Mouse (Mus musculus): ENCODE measurements around the gene Plch1. TPM values are rescaled to one million over a fixed set of nuclear protein-coding genes. Genes with fewer than 3 reads are reported as not detected.

The Plch1 gene
- polyA plus RNA-seq, 1 experiment from 2014 or later = 2.2 TPM

DNA sequence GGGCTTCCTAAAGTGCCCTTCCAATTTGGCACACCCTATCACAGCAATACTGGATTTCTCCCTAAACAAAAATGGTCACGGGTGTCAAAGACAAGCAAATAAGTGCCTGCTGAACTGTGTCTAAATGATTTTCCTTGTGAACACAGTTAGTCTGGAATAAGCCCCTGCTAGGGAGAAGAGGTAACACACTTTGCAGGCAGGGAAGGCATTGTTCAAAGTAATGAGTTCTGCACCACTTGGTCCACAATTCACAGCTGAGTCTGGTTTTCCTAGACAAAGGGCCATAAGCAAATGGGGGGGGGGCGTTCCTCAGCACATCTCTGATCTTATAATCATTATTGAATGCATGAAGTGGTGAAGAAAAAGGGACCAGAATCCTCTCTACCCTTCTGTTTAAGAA is 3.5 kb downstream of the Plch1 start:
- Histone ChIP-seq H3K9ac (ENCODE audit: low read depth, low read length) (no peak overlapping the region), H3K4me3 (ENCODE audit: low read depth, low read length) (no peak overlapping the region), H3K4me1 (replicated peaks; ENCODE audit: control insufficient read depth, insufficient read depth, low read length) (no peaks in the 10 kb centered on the region), H3K36me3 (ENCODE audit: control insufficient read depth, insufficient read depth) (no peaks in the 10 kb centered on the region), H3K27ac (ENCODE audit: low read depth, low read length) (no peak overlapping the region), H3K27me3 (replicated peaks; ENCODE audit: control insufficient read depth, insufficient read depth, low read length) (no peaks in the 10 kb centered on the region), H3K9me3 (ENCODE audit: control insufficient read depth) (no peaks in the 10 kb centered on the region), H3K4me2 (replicated peaks; ENCODE audit: low read depth) (no peak overlapping the region)
- no peak for ATAC-seq
- no peak for TF ChIP-seq CTCF (IDR thresholded peaks at IDR 0.05; ENCODE audit: low read depth)
- 64% methylated on average over 2 of the region's 2 CpGs for WGBS

DNA sequence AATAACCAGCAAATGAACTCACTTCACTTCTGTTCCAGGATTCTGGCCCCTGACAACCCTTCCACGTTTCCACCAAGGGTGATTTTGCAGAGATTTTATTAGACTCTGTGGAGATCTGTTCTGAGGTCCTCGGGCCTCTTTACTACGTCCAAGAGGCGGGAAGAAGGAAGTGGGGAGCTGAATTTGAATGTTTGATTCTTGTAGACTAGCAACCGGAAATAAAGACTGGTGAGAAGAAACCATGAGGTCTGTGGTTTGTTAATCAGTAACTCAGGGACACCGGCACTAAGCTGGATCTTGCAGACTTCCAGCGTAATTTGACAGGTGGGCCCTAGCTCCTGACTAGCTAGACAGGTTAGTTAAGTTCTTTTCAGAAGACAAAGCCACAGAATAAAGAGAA is 5.6 kb downstream of the Plch1 start:
- H3K4me3 ChIP-seq (ENCODE audit: low read depth, low read length) = peak overlapping the region; percentile 36
- 22% methylated on average over 7 of the region's 7 CpGs for WGBS
- no peaks in the 10 kb centered on the region for H3K27me3 ChIP-seq (replicated peaks; ENCODE audit: control insufficient read depth, insufficient read depth, low read length)
- ATAC-seq = peak; percentile 90
- no peaks in the 10 kb centered on the region for H3K9me3 ChIP-seq (ENCODE audit: control insufficient read depth)
- H3K4me1 ChIP-seq (replicated peaks; ENCODE audit: control insufficient read depth, insufficient read depth, low read length) = no peaks in the 10 kb centered on the region
- peak overlapping the region; percentile 40 for H3K4me2 ChIP-seq (replicated peaks; ENCODE audit: low read depth)
- no peaks in the 10 kb centered on the region for H3K36me3 ChIP-seq (ENCODE audit: control insufficient read depth, insufficient read depth)
- TF ChIP-seq CTCF (IDR thresholded peaks at IDR 0.05; ENCODE audit: low read depth) = no peak
- no peak overlapping the region for H3K9ac ChIP-seq (ENCODE audit: low read depth, low read length)
- H3K27ac ChIP-seq (ENCODE audit: low read depth, low read length) = peak overlapping the region; percentile 77

DNA sequence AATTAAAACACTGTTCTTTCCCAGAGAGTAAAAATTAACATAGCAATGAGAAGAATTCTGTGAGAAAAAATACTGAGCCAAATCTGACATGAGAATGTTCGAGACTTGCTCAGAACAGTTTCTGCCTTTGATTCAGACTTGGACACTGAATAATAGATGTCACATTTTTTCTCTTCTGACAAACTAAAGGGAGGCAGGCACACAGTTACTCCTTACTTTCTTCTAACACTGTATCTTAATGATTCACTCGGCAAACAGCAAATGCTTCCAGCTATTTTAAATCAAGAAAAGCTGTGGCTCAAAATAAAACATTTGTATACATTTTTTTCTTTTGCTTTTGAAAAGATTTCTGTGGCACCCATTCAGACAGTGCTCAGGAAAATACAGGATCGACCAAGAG is 7.1 kb downstream of the Plch1 start:
- Histone ChIP-seq H3K27ac (ENCODE audit: low read depth, low read length) (no peak overlapping the region), H3K4me1 (replicated peaks; ENCODE audit: control insufficient read depth, insufficient read depth, low read length) (no peaks in the 10 kb centered on the region), H3K27me3 (replicated peaks; ENCODE audit: control insufficient read depth, insufficient read depth, low read length) (no peaks in the 10 kb centered on the region), H3K36me3 (ENCODE audit: control insufficient read depth, insufficient read depth) (no peaks in the 10 kb centered on the region), H3K9ac (ENCODE audit: low read depth, low read length) (no peak overlapping the region), H3K4me2 (replicated peaks; ENCODE audit: low read depth) (peak overlapping the region; percentile 40; the same call in 1 of the 2 replicates), H3K4me3 (ENCODE audit: low read depth, low read length) (no peak overlapping the region), H3K9me3 (ENCODE audit: control insufficient read depth) (no peaks in the 10 kb centered on the region)
- WGBS = 42% methylated on average over 3 of the region's 3 CpGs
- no peak for TF ChIP-seq CTCF (IDR thresholded peaks at IDR 0.05; ENCODE audit: low read depth)
- no peak for ATAC-seq

DNA sequence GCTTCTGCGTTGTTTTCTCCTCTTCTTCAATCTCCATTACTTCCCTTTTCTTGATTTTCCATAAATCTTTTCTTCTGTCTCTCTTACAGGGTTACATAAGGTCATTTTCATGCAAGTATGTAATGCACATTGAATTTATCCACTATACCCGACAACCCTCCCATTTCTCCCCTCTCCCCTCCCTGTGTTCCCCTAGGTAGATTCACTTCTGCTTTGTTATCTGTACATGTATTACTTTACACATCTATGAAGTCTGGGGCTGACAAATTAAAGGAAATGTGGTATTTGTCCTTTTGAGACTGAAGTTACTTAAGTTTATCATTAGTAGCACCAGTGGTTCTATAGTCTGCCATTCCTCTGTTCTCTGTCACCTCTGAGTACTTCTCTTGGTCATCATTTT is 18.2 kb downstream of the Plch1 start:
- Histone ChIP-seq H3K36me3 (ENCODE audit: control insufficient read depth, insufficient read depth) (peaks cover 5% of the 10 kb centered on the region; the same call in 1 of the 2 replicates), H3K27ac (ENCODE audit: low read depth, low read length) (no peak overlapping the region), H3K4me3 (ENCODE audit: low read depth, low read length) (no peak overlapping the region), H3K27me3 (replicated peaks; ENCODE audit: control insufficient read depth, insufficient read depth, low read length) (no peaks in the 10 kb centered on the region), H3K9ac (ENCODE audit: low read depth, low read length) (no peak overlapping the region), H3K9me3 (ENCODE audit: control insufficient read depth) (no peaks in the 10 kb centered on the region), H3K4me2 (replicated peaks; ENCODE audit: low read depth) (no peak overlapping the region), H3K4me1 (replicated peaks; ENCODE audit: control insufficient read depth, insufficient read depth, low read length) (no peaks in the 10 kb centered on the region)
- WGBS = 85% methylated on average over 2 of the region's 2 CpGs
- TF ChIP-seq CTCF (IDR thresholded peaks at IDR 0.05; ENCODE audit: low read depth) = no peak
- no peak for ATAC-seq

DNA sequence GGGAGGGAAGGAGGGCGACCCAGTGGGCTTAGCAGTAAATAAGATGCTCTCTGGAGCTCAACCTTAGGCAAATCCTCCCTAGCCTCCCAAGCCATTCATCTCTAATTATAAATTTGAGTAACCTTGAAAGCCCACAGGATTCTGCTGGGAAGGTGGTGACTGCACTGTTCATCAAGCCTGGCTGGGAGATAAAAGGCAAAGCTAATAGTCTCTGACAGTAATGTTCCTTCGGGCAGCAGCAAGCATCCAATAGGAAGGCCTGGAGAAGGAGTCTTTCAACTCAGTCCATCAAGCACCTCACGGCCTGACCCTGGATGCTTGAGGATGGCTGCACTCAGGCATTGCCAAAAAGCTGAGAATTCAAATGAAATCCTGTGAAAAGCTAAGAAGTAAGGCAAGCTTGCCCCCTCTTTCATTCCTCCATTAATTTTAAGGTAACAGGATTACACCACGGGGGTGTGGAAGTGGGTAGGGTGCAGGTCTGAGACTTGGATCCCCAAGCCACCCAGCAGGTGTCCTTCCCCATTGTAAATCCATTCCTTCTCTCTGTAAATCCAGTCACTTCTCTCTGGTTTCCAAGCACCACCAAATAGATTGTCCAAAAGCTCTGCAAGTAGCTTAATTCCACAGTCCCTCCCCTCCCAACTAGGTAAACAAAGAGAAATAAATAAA is 20.1 kb downstream of the Plch1 start:
- no peak overlapping the region for H3K27ac ChIP-seq (ENCODE audit: low read depth, low read length)
- no peaks in the 10 kb centered on the region for H3K4me1 ChIP-seq (replicated peaks; ENCODE audit: control insufficient read depth, insufficient read depth, low read length)
- 45% methylated on average over 4 of the region's 4 CpGs for WGBS
- no peak overlapping the region for H3K4me2 ChIP-seq (replicated peaks; ENCODE audit: low read depth)
- no peak for TF ChIP-seq CTCF (IDR thresholded peaks at IDR 0.05; ENCODE audit: low read depth)
- ATAC-seq = no peak
- H3K27me3 ChIP-seq (replicated peaks; ENCODE audit: control insufficient read depth, insufficient read depth, low read length) = no peaks in the 10 kb centered on the region
- no peaks in the 10 kb centered on the region for H3K9me3 ChIP-seq (ENCODE audit: control insufficient read depth)
- H3K36me3 ChIP-seq (ENCODE audit: control insufficient read depth, insufficient read depth) = peaks cover 5% of the 10 kb centered on the region; the same call in 1 of the 2 replicates
- H3K9ac ChIP-seq (ENCODE audit: low read depth, low read length) = no peak overlapping the region
- H3K4me3 ChIP-seq (ENCODE audit: low read depth, low read length) = no peak overlapping the region

DNA sequence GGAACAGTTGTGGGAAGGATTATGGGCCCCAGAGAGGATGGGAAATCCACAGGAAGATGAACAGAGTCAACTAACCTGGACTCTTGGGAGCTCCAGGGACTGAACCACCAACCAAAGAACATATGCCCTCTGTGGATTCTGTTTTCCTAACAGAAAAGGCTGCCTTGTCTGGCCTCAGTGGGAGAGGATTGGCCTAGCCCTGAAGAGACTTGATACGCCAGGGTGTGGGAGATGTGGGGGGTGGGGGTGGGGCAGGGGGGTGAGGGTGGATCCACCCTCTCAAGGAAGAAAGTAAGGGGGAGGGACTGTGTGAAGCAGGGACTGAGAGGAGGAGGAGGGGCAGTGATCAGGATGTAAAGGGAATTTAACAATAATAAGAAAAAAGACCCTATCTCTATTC is 26.5 kb downstream of the Plch1 start:
- no peaks in the 10 kb centered on the region for H3K36me3 ChIP-seq (ENCODE audit: control insufficient read depth, insufficient read depth)
- H3K4me3 ChIP-seq (ENCODE audit: low read depth, low read length) = no peak overlapping the region
- 50% methylated on average over 1 of the region's 1 CpGs for WGBS
- H3K27me3 ChIP-seq (replicated peaks; ENCODE audit: control insufficient read depth, insufficient read depth, low read length) = no peaks in the 10 kb centered on the region
- H3K4me1 ChIP-seq (replicated peaks; ENCODE audit: control insufficient read depth, insufficient read depth, low read length) = no peaks in the 10 kb centered on the region
- no peak overlapping the region for H3K27ac ChIP-seq (ENCODE audit: low read depth, low read length)
- TF ChIP-seq CTCF (IDR thresholded peaks at IDR 0.05; ENCODE audit: low read depth) = no peak
- H3K9ac ChIP-seq (ENCODE audit: low read depth, low read length) = no peak overlapping the region
- ATAC-seq = no peak
- H3K9me3 ChIP-seq (ENCODE audit: control insufficient read depth) = no peaks in the 10 kb centered on the region
- H3K4me2 ChIP-seq (replicated peaks; ENCODE audit: low read depth) = no peak overlapping the region
